Mouse (Mus musculus) lung, embryonic 15.5 days (tissue): ENCODE results near the gene Qpctl. TPM values are rescaled to one million over a fixed set of nuclear protein-coding genes. Genes with fewer than 3 reads are reported as not detected.

Experiments
- ATAC-seq: fragments of 200-750 bp; cut with Nextera tagmentation; 2 replicates; pipeline ENCODE4 v1.8.0; 2017; ENCODE audit warnings: moderate number of reproducible peaks, borderline replicate concordance; ENCODE audit not compliant: low FRiP score, low TSS enrichment; ENCODE audit errors: extremely low read depth
- H3K27ac ChIP-seq: fragments of 300-500 bp; sonication (generic); 2 replicates; pipeline ENCODE4 v1.5.1; 2015; ENCODE audit warnings: moderate library complexity, mild to moderate bottlenecking, inconsistent platforms
- H3K27me3 ChIP-seq: fragments of 300-500 bp; sonication (generic); 2 replicates; pipeline ENCODE4 v1.6.1; 2015; ENCODE audit warnings: inconsistent platforms
- H3K36me3 ChIP-seq: fragments of 300-500 bp; sonication (generic); 2 replicates; pipeline ENCODE4 v1.6.1; 2015; ENCODE audit warnings: inconsistent platforms
- H3K4me1 ChIP-seq: fragments of 300-500 bp; sonication (generic); 2 replicates; pipeline ENCODE4 v1.6.1; 2015; ENCODE audit warnings: inconsistent platforms
- H3K4me2 ChIP-seq: fragments of 300-500 bp; sonication (generic); 2 replicates; pipeline ENCODE4 v1.6.1; 2015; ENCODE audit warnings: inconsistent platforms, mild to moderate bottlenecking, moderate library complexity
- H3K4me3 ChIP-seq: fragments of 300-500 bp; sonication (generic); 2 replicates; pipeline ENCODE4 v1.5.1; 2015; ENCODE audit warnings: mild to moderate bottlenecking, inconsistent platforms
- H3K9ac ChIP-seq: fragments of 300-500 bp; sonication (generic); 2 replicates; pipeline ENCODE4 v1.6.1; 2015; ENCODE audit warnings: inconsistent platforms
- H3K9me3 ChIP-seq: fragments of 300-500 bp; sonication (generic); 2 replicates; pipeline ENCODE4 v1.6.1; 2016; ENCODE audit warnings: inconsistent platforms
- WGBS: fragments of 180-500 bp; shearing (Covaris S2); methylation state at CpG from one replicate; pipeline ENCODE4 v1.1.7; 2015; 5-methylcytosine and 5-hydroxymethylcytosine counted together
- microRNA counts: library from miRNA; unstranded; fragments of <30 nt; microRNA quantifications from one replicate; lab custom pipeline; 2016
- microRNA-seq: library from miRNA; unstranded; fragments of <30 nt; microRNA quantifications from one replicate; pipeline ENCODE4, GENCODE M21; 2016
- polyA plus RNA-seq: library from polyadenylated mRNA; unstranded; fragments of >200 nt; fragmentation: Nextera tagmentation; extraction: Ambion mirVana; gene quantifications from 2 replicates; pipeline ENCODE4 v1.2.1, GENCODE M21; 2015

Gene Qpctl
- polyA plus RNA-seq, 1 experiment from 2014 or later: 15.3 TPM

DNA sequence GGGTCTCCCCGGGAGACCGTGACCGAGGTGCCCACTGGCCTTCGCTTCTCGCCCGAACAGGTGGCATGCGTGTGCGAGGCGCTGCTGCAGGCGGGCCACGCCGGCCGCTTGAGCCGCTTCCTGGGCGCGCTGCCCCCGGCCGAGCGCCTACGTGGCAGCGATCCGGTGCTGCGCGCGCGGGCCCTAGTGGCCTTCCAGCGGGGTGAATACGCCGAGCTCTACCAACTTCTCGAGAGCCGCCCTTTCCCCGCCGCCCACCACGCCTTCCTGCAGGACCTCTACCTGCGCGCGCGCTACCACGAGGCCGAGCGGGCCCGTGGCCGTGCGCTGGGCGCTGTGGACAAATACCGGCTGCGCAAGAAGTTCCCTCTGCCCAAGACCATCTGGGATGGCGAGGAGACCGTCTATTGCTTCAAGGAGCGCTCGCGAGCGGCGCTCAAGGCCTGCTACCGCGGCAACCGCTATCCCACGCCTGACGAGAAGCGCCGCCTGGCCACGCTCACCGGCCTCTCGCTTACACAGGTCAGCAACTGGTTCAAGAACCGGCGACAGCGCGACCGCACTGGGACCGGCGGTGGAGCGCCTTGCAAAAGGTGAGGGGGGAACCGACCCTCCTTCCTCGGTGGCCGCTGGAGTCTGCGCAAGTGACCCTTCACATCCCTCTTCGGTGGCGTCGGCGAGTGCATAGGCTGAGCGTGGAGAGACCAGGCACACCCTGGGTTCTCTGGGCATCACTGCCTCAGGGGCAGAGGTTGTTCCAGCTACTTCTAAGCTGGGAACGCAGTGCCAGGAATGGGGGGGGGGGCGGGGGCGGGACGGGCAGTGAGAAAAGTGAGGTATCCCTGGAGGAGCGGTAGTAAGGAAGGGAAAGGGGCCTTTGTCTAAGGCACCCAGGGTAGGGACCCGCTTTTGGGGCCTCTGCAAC, 54.0 kb downstream of the Qpctl start:
- Histone ChIP-seq H3K36me3 (peaks cover 25% of the 10 kb centered on the region), H3K9ac (peak overlapping the region; percentile 91), H3K4me3 (peak overlapping the region; percentile 86), H3K27ac (peak overlapping the region; percentile 99), H3K27me3 (no peaks in the 10 kb centered on the region), H3K9me3 (no peaks in the 10 kb centered on the region), H3K4me2 (peak overlapping the region; percentile 92), H3K4me1 (peaks cover 46% of the 10 kb centered on the region)
- WGBS: under 1% methylated on average over 87 of the region's 87 CpGs
- ATAC-seq: no peak

DNA sequence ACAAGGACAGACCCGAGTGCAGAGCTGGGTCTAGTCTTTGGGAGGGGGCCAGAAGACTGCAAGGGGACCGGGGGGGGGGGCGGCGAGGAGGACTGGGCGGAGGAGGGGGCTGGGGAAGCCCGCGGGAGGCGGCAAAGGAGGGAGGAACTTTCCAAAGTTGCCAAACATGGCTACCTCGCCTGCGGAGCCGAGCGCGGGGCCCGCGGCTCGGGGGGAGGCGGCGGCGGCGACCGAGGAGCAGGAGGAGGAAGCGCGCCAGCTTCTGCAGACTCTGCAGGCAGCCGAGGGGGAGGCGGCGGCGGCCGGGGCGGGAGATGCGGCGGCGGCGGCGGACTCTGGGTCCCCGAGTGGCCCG, 54.6 kb downstream of the Qpctl start, which contains the start of gene Six5:
Six5 (plus strand) TSS at position 124 of the 355 bp plus-strand sequence.
- peak within 1 kb of the TSS; percentile 92 for H3K4me2 ChIP-seq
- peak; percentile 21; the same call in 1 of the 2 replicates for ATAC-seq
- peak within 1 kb of the TSS; percentile 99 for H3K27ac ChIP-seq
- H3K9me3 ChIP-seq: no peaks in the 10 kb centered on the region
- 1% methylated on average over 23 of the region's 36 CpGs for WGBS
- peak within 1 kb of the TSS; percentile 91 for H3K9ac ChIP-seq
- peaks cover 46% of the 10 kb centered on the region for H3K4me1 ChIP-seq
- H3K4me3 ChIP-seq: peak within 1 kb of the TSS; percentile 86
- no peaks in the 10 kb centered on the region for H3K27me3 ChIP-seq
- peaks cover 25% of the 10 kb centered on the region for H3K36me3 ChIP-seq

DNA sequence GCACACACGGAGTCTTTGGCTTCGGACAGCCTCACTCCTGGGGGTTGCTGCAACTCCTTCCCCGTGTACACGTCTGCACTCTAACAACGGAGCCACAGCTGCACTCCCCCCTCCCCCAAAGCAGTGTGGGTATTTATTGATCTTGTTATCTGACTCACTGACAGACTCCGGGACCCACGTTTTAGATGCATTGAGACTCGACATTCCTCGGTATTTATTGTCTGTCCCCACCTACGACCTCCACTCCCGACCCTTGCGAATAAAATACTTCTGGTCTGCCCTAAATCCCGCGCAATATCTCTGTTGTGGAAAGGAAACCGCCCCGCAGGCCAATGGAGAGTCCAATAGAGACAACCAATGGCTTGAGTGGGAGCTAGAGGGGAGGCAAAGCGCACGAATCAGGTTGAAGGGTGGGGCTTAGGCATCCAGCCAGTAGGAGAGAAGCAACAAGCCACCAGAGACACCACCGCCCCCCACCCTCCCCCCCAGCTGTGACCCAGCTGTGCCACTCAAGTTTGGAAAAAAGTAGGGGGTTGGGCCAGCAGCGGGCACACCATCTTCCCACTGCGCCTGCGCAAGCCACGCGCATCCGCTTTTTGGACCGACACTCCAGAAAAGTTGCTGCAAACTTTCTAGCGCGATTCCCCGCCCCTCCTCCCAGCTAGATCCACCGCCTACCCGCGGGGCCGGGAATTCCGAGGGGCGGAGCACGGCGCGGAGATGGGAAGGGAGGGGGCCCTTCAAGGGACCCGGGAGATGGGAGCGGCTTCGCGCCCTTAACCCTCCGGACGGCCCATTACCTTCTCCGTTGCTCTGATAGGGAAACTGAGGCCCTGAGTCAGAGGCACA, 55.3 kb downstream of the Qpctl start:
- Histone ChIP-seq H3K9me3 (no peaks in the 10 kb centered on the region), H3K36me3 (peaks cover 28% of the 10 kb centered on the region), H3K4me1 (peaks cover 46% of the 10 kb centered on the region), H3K27ac (peak overlapping the region; percentile 99), H3K9ac (peak overlapping the region; percentile 91), H3K4me3 (peak overlapping the region; percentile 86), H3K27me3 (no peaks in the 10 kb centered on the region), H3K4me2 (peak overlapping the region; percentile 92)
- WGBS: under 1% methylated on average over 45 of the region's 45 CpGs
- ATAC-seq: peak; percentile 84

- Histone ChIP-seq H3K4me1 (peaks cover 44% of the 10 kb centered on the region), H3K4me3 (peak overlapping the region; percentile 86), H3K27me3 (no peaks in the 10 kb centered on the region), H3K36me3 (peaks cover 32% of the 10 kb centered on the region), H3K4me2 (peak overlapping the region; percentile 92), H3K27ac (peak overlapping the region; percentile 99), H3K9me3 (no peaks in the 10 kb centered on the region), H3K9ac (peak overlapping the region; percentile 39)
- peak; percentile 35; the same call in 1 of the 2 replicates for ATAC-seq
- 2% methylated on average over 15 of the region's 15 CpGs for WGBS
These were observed 55.9 kb downstream of the Qpctl start for GRCm38 (mm10) chr7:19093174-19093521.

DNA sequence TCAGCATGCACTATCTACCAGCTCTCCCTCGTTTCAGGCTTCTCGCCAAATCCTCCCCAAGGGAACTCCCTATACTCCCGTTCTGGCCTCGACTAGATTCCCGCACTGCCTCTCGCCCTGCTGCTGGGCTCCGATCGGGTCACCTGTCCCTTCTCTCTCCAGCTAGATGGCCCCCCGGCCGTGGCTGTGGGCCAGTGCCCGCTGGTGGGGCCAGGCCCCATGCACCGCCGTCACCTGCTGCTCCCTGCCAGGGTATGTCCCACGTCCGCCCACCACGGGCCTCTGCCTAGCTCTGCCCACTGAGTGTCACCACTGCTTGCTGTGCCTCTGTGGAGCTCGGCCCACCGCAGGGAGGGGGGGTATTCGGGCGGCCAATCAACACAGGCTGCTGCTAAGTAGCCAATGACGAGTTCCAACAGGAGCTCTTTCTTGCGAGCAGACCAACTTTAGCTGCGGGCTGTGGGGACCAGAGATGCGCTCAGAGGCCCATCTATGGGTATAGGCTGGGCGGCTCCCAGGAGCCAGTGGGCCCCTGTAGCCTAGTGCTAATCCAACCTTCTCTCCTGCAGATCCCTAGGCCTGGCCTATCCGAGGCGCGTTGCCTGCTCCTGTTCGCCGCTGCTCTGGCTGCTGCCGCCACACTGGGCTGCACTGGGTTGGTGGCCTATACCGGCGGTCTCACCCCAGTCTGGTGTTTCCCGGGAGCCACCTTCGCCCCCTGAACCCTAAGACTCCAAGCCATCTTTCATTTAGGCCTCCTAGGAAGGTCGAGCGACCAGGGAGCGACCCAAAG, 56.5 kb downstream of the Qpctl start:
- 8% methylated on average over 38 of the region's 38 CpGs for WGBS
- H3K4me3 ChIP-seq: peak overlapping the region; percentile 86
- H3K36me3 ChIP-seq: peaks cover 32% of the 10 kb centered on the region
- H3K9ac ChIP-seq: peak overlapping the region; percentile 39
- no peaks in the 10 kb centered on the region for H3K9me3 ChIP-seq
- ATAC-seq: peak; percentile 49
- peaks cover 40% of the 10 kb centered on the region for H3K4me1 ChIP-seq
- peak overlapping the region; percentile 92 for H3K4me2 ChIP-seq
- H3K27me3 ChIP-seq: no peaks in the 10 kb centered on the region
- peak overlapping the region; percentile 99 for H3K27ac ChIP-seq

DNA sequence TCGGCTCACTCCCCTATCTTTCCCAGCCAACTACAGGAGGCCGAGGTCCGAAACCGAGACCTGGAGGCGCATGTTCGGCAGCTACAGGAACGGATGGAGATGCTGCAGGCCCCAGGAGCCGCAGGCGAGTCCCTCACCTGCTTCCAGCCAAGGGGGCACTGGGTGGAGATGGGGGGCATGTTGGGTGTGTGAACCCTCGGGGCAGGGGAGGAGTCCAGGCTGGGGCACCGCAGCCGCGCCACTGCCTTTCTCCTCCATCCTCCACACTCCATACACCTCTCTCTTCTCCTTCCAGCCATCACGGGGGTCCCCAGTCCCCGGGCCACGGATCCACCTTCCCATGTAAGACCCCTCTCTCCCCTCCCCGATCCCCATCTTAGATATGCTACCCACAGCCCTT, 57.2 kb downstream of the Qpctl start:
- ATAC-seq: no peak
- 50% methylated on average over 17 of the region's 17 CpGs for WGBS
- H3K4me1 ChIP-seq: peaks cover 34% of the 10 kb centered on the region

More for the DNA sequence above, 57.2 kb downstream of the Qpctl start:
- H3K36me3 ChIP-seq: peaks cover 34% of the 10 kb centered on the region
- H3K4me3 ChIP-seq: peak overlapping the region; percentile 86; the same call in 1 of the 2 replicates
- no peaks in the 10 kb centered on the region for H3K27me3 ChIP-seq
- no peaks in the 10 kb centered on the region for H3K9me3 ChIP-seq
- H3K9ac ChIP-seq: peak overlapping the region; percentile 39; the same call in 1 of the 2 replicates
- 0 out of 2 replicates have a peak overlapping the region, but pooled peaks have one; percentile 99 for H3K27ac ChIP-seq
- peak overlapping the region; percentile 92 for H3K4me2 ChIP-seq

MicroRNA genes within 50 kb of the gene (microRNA counts, 519-probe panel; counts per million panel counts)
- microRNA mmu-miR-330 (lab: Ali Mortazavi, UCI): 1,947 counts per million, percentile 15 among the panel's probes with 10 or more counts

Small RNA genes within 50 kb of the gene (microRNA-seq; reads per million reads assigned to microRNA genes)
- 161 reads per million, percentile 58 among the genes with 10 or more reads in this experiment for gene Mir330

Other genes with a start within 250 kb of the Qpctl start
- 32.1 and 34.4 TPM in 2 replicates for gene Ccdc61, start 238.9 kb downstream of the Qpctl start, polyA plus RNA-seq
- gene Nova2, start 223.4 kb downstream of the Qpctl start, polyA plus RNA-seq: 0.77 and 1.2 TPM in 2 replicates
- gene Nanos2, start 161.9 kb downstream of the Qpctl start, polyA plus RNA-seq: not detected in 2 replicates
- 3.0 and 3.6 TPM in 2 replicates for gene Mypop, start 158.0 kb downstream of the Qpctl start, polyA plus RNA-seq
- gene Irf2bp1, start 145.2 kb downstream of the Qpctl start, polyA plus RNA-seq: 23.5 and 25.2 TPM in 2 replicates
- 2.2 and 2.4 TPM in 2 replicates for gene Foxa3, start 125.8 kb downstream of the Qpctl start, polyA plus RNA-seq
- gene Sympk, start 124.9 kb downstream of the Qpctl start, polyA plus RNA-seq: 34.3 and 34.6 TPM in 2 replicates
- gene Rsph6a, start 94.6 kb downstream of the Qpctl start, polyA plus RNA-seq: not detected in 2 replicates
- 15.9 and 17.1 TPM in 2 replicates for gene Dmwd, start 73.1 kb downstream of the Qpctl start, polyA plus RNA-seq
- gene Dmpk, start 65.4 kb downstream of the Qpctl start, polyA plus RNA-seq: 24.2 and 27.1 TPM in 2 replicates
- gene Six5, start 54.7 kb downstream of the Qpctl start, polyA plus RNA-seq: 9.5 and 9.7 TPM in 2 replicates
- gene Gm4969, start 30.9 kb downstream of the Qpctl start, polyA plus RNA-seq: 1.8 and 1.9 TPM in 2 replicates
- 13.6 and 13.8 TPM in 2 replicates for gene Fbxo46, start 29.4 kb downstream of the Qpctl start, polyA plus RNA-seq
- gene Snrpd2, start 431 bp upstream of the Qpctl start, polyA plus RNA-seq: 140 and 154 TPM in 2 replicates
- 3.2 and 5.1 TPM in 2 replicates for gene Gipr, start 16.8 kb upstream of the Qpctl start, polyA plus RNA-seq
- 10.7 and 12.2 TPM in 2 replicates for gene Eml2, start 27.1 kb upstream of the Qpctl start, polyA plus RNA-seq
- 2.2 TPM in 2 replicates for gene Gpr4, start 63.2 kb upstream of the Qpctl start, polyA plus RNA-seq
- 33.2 and 34.6 TPM in 2 replicates for gene Opa3, start 79.0 kb upstream of the Qpctl start, polyA plus RNA-seq
- 115 TPM in 2 replicates for gene Vasp, start 122.5 kb upstream of the Qpctl start, polyA plus RNA-seq
- gene Ppm1n, start 130.8 kb upstream of the Qpctl start, polyA plus RNA-seq: not detected in 2 replicates
- gene Rtn2, start 133.3 kb upstream of the Qpctl start, polyA plus RNA-seq: 10.6 and 11.4 TPM in 2 replicates
- 0.24 and 0.26 TPM in 2 replicates for gene Fosb, start 160.8 kb upstream of the Qpctl start, polyA plus RNA-seq
- 86.4 and 88.6 TPM in 2 replicates for gene Ercc1, start 195.5 kb upstream of the Qpctl start, polyA plus RNA-seq
- 20.1 and 21.7 TPM in 2 replicates for gene Cd3eap, start 210.2 kb upstream of the Qpctl start, polyA plus RNA-seq
- gene Ppp1r13l, start 210.5 kb upstream of the Qpctl start, polyA plus RNA-seq: 6.3 and 6.8 TPM in 2 replicates
- gene Ercc2, start 232.7 kb upstream of the Qpctl start, polyA plus RNA-seq: 14.4 and 15.7 TPM in 2 replicates